Mouse (Mus musculus): ENCODE measurements at regions not wholly inside any gene's neighbourhood (a gene's known extent, or its start where the extent isn't known, plus 50 kb on each side); places are given as distances from the start of the nearest gene placed in this dataset.

DNA sequence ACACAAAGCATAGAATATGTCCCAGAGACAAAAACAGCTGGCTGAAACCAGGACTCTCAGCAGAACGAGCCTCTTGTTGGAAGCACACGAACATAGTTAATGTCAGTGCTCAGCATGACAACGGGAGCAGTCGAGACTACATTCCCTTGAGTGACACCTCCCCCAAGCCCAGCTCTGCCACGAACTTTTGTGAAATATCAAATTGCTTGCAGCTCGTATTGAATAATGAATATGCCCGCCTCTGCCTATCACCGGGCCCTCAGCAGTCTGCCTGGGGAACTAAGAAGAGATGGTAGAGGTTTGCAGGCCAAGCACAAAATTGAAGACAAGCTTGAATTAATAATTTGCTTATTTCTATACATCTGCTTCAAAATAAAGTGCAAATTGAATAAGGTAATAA is 177.2 kb upstream of the Hnrnpa3 start:
- TF ChIP-seq EP300 (optimal IDR thresholded peaks at IDR 0.05), result no peak
- TF ChIP-seq CTCF (IDR thresholded peaks at IDR 0.05; ENCODE audit: low read depth), result no peak

Measured in stomach, postnatal 0 days (tissue).